Mouse (Mus musculus): ENCODE measurements around the gene Pald1.

The Pald1 gene

GRCm38 (mm10) chr10:61274532-61274931 is 108.8 kb downstream of the Pald1 start:
- DNase-seq: no peak

GRCm38 (mm10) chr10:61273844-61274215 is 109.5 kb downstream of the Pald1 start:
- no peak for DNase-seq

GRCm38 (mm10) chr10:61273081-61273843 is 110.1 kb downstream of the Pald1 start, which contains the start of gene Adamts14:
Gene Adamts14, minus strand, starts transcription at chr10:61273438.
- peak in 1 of 2 experiments; percentile 15 for DNase-seq

- DNase-seq: no peak
Measured at GRCm38 (mm10) chr10:61272631-61273030, 110.7 kb downstream of the Pald1 start.

- no peak for DNase-seq
Measured at GRCm38 (mm10) chr10:61272089-61272626, 111.2 kb downstream of the Pald1 start.
